Mouse (Mus musculus) kidney, postnatal 14 days (tissue): ENCODE data around the gene Nlrx1.

Experiments used
- DNase-seq: peaks from one replicate; pipeline ENCODE4 v3.0.0; 2022; ENCODE audit warnings: mixed read lengths

Gene Nlrx1

DNA sequence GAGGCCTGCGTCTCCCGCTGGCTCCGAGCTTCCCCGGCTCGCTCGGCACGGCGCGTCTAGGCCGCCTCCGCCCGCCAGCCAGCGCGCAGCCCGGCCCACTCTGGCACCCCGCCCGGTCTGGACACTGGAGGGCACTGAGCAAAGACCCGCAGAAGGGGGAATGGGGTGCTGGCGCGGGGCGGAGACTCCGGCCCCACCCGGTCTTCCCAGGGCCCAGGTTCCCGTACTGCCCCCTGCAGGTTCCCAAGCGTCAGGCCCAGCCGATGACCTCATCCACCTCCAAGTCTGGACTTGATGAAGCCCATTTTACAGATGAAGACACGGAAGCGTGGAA is 405 bp downstream of the Nlrx1 start:
- peak; percentile 94 for DNase-seq

DNA sequence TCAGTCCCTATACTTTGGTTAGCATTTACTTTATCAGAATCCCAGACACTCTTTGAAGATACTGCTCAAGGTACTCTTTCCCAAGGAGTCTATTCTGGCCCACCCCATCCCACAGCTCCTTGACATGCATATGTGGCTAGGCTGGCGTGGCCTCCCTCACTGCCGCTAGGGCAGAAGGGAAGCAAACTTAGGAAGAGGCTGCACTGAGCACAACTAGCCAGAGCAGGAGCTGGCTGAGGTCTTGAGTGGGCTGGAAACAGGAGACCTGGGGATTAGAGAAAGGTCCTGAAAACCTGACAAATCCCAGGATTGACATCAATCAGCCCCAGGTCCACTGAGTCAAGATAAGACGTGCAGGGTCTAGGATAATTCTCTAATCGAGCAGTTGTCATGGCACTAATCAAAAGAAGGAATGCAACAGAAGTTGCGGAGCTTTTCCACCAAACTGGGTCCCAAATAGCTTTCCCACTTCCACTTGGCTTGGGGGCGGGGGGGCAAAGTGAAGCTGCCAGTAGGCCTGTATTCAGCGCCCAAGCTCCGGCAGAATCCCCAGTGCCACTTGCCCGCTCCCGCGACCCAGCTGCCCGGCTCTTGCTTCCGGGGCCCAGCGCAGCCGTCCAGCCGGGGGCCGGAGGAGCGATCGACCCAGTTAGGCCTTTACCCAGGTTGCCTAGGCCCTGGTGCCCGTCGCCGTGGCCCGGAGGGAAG is 926 bp downstream of the Nlrx1 start:
- peak; percentile 45 for DNase-seq

DNA sequence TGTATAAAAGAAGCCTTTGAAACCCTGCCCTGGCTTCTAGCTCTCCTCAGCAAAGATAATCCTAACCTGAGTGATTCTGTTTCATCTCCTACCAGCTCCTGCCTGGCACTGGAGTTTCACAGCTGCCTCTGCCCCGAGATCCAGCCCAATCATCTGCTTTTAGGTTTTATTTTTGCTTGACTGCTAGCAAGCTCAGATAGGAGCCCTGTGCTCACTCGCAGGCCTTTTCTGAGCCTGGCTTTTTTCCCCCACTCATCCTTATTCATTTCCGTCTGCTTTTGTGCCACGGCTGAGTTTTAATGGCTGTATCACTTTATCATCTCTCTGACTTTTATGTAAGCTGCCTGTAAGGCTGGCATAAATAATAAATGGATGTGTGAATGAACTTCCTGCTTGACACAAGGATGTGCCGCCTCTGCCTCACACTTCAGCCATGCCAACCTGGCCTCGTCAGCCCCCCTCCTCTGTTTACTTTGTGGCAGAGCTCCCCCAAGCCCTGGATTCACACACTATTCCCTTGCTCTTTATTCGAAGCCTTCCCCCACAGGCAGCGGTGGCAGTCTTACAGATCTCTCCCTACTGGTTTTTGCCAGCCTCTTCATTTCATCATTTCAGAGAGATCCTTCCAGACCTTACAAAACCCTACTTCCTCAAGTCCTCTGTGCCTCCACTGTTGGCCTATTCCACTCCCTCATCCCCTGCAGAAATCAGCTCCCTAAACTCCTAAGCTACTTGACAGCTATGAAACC is 1.7 kb downstream of the Nlrx1 start:
- DNase-seq: no peak

DNA sequence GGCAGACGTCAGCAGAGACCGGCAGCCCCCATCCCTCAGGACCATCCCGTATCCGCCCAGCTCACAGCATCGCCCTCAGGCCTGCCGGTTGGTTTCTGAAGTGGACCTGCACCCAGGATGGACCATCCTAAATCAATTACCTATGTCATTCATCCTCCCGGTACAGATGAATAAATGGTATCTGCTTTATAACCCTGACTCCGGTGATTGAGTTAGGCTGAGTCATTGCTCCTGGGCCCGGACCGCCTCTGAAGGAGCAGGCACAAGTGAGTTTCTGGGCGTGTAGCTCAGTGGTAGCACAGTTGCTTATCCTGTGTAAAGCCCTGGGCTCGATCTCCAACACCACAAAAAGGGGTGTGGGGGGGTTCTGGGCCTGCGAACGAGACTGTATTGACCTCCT is 7.0 kb downstream of the Nlrx1 start:
- DNase-seq: no peak

DNA sequence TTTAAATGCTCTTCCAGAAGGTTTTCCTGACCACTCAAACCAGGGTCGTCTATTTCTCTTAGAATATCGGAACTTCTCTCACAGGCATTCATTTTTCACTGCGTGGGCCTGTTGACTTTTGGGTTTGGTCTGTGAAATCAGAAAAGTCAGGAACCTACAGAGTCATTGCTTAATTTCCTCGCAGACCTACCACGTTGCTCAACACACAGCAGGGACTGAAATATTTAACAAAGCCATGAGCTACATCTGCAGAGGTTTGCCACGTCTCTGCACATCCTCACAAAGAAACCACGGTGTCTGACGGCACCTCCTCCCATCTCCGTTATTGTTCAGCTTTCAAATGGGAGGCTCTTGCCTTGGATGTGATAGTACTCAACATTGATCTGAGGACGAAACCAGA is 9.4 kb downstream of the Nlrx1 start:
- DNase-seq: no peak

DNA sequence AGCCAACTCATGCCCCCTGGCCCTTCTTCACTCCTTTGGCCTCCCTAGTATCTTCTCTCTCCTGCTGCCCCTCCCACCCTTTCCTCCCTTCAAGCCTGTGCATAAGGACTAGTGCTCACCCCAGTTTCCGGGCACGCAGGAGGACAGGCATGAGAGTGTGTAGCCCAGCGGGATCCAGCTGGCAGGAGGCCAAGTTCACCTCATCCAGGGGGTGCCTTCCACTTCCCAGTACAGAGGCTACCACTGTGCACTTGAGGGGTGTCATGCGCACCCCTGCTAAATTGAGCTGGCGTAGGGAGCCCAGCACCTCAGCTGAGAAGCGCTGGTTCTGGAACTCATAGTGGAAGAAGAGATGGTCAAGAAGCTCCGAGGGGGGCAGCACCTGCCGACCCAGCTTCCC is 12.2 kb downstream of the Nlrx1 start:
- DNase-seq: no peak

DNA sequence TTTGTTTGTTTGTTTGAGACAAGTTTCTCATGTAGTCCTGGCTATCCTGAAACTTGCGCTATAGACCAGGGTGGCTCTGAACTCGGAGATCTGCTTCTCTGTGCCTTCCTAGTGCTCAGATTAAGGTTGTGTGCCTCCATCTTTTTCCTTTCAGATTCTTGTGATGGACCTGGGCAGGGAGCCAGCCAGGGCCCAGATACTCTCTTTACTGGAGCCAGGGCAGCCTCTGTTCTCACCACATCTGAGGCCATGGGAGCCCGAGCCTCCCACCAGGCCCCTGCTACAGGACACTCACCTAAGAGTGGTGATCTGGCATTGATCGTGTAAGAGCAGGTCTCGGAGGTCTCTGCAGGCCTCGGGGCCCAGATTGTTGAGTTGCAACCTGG is 13.3 kb downstream of the Nlrx1 start:
- no peak for DNase-seq

DNA sequence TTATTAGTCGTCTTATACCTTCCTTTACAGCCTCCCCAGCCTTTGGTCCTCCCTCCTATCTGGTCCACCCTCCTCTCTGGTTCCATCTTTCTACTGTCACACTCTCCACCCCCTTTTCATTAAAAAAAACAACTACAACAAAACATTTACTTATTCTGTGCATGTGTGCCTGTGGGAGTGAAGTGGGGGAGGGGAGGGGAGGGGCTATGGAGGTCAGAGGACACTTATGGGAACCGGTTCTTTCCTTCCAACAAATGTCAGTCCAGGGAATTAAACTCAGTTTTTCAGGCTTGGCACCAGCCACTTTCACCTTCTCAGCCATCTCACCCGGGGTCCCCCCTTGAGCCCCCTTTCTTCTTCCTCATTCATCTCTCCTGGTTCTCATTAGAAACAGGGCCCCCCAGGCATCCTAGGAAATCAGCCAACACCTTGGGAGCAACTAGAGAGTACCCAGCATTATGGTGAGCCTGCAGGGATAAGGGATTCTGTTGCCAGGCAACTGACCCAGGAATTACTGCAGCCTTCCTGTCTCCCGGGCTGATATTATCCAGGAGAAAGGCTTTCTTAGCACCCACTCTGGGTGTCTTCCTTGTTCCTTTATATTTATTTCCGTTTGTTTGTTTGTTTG is 13.8 kb downstream of the Nlrx1 start:
- no peak for DNase-seq

DNA sequence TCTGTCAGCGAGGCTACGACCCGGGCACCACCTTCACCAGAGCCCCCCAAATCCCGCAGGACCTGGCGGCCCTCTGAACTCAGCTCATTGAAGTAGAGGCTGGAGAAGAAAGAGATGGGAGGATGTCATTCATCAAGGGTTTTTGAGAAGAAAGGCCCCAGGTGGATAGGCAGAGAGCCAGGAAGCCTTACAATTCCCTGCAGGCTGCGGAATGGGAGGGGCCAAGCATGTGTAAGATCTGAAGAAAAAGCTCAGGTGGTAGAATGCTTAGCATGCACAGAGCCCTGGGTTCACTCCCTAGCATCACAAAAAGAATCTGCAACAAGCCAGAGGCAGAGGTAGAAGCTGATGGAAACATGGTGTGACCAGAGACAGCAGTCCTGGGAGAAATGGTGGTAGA is 15.0 kb downstream of the Nlrx1 start:
- no peak for DNase-seq

DNA sequence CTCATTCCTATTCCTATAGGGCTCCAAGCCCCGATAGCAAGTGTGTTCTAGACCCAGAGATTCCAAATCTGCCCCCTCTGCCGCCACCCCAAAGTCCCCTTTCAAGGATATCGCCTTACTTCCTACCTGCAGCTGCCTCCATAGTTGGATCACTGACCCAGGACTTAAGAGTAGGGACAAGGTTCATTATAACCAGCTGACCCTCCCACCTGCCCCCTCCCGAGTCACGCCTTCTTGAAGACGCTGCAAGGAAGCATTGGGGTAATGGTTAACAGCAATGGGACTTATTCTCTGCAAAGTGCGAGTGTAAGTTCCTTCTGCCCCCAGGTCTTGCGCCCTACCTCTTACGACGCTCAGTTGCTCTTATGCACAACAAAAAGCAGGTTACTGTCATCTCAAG is 17.1 kb downstream of the Nlrx1 start, which contains the start of gene Pdzd3:
Gene Pdzd3 (minus strand): TSS at position 158 of the 400 bp plus-strand sequence.
- DNase-seq: peak; percentile 81

DNA sequence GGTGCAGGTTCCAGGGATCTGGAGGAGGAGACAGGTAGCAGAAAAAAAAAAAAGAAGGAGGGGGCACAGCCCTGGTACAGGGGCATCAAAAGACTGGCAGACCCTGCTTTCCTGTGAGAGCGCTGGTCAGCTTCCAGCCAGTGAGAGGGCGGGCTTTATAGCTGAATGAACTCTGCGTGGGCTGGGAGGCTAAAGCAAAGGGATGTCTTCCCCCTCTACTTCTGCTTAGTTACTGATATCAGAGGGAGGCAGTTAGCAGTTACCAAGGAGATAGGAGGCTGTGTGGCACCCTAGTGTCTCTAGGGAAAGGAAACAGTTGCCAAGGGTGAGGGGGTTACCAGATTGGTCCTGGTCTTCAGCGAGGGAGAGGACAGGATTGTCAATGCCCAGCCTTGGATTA is 18.0 kb downstream of the Nlrx1 start:
- no peak for DNase-seq

DNA sequence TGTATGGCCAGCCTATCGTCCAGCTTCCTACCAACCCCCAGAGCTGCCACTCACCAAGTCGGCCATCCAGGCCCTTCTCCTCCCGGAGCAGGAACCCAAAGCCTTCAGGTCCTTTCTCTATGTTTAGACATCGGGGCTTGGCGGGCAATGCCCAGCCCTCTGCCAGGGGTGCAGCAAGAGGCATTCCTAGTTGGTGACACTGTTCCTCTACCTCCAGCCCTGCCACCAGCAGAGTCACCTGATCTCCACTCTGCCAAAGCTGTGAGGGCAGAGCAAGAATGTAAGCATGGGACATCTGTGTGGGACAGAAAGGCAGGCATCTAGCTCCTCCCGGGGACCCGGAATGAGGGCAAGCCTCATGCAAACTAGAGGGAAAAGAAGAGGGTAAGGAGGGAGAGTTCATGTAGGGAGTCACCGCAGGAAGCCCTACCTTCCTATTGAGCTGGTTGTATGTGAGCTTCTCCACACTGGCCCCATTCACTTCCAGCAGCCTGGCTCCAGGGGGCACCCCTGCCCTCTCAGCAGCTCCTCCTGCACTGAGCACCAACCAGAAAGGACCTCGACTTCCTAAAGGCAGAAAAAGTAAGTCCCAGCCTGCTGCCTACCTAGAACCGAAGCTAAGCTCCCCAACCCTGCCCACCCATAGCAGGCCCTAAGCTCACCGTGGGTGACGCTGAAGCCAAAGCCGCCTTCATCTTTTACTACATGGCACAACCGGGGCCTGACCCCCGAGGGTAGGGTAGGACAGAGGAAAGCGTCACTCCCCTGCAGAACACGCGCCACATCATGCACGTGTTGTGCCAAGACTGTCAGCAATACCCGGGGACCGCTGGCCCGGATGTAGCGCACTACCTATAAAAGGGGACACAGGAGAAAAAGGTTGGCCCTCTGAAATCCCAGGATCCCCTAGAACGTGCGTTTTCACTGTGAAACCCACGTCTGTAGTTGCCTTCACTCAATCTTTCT is 18.9 kb downstream of the Nlrx1 start:
- peak; percentile 85 for DNase-seq

DNA sequence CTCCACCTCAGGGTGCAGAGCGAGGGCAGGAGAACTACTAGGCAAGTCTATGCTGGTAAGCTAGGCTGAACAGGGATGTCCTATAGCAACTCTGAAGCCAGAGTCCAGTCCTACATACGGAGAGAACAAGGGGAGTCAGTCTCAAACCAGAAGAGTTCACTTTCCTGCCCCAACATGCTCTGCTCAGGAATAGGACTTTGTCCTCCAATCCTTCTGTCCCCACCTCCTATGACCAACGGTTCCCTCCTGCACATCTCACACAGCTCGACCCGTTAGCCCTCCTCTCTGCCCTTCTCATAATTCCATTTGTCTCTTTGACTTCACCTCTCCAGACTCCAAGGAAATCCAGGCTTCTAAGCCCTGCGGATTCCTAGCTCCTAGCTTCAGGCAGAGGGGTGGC is 20.5 kb downstream of the Nlrx1 start:
- DNase-seq: no peak

DNA sequence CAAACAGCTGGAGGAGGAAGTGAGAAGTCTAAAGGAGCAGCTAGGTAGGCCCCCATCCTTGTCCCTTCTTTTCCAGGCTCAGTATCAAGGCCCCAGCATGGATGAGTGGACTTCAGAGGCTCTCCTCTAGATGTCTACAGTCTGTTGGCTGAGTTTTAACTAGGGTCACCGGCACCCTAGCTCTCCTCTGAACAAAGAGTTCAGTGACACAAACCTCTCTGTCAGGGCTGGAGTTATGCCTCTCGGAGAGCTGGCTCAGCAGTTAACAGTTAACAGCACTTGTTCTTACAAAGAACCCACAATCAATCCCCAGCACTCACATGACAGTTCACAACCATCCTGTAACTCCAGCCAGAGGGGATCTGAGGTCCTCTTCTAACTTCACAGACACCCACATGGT is 24.8 kb downstream of the Nlrx1 start:
- DNase-seq: peak; percentile 38

DNA sequence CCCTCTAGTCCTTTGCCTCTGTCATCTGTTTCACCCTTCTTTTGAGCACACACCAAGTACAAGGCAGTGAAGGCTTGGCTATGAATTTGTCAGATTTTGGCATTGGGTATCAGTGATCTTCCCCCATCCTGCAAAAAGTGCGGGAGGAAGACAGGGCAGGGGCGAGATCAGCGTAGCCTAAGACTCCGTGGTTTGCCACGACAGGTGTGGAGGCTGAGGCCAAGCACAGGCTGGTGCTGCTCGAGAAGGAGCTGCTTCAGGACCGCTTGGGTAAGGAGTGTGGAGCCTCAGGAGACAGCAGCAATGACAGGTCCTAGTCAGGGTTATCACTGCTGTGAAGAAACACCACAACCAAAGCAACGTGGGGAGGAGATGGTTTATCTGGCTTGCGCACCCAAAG is 27.0 kb downstream of the Nlrx1 start:
- DNase-seq: no peak

DNA sequence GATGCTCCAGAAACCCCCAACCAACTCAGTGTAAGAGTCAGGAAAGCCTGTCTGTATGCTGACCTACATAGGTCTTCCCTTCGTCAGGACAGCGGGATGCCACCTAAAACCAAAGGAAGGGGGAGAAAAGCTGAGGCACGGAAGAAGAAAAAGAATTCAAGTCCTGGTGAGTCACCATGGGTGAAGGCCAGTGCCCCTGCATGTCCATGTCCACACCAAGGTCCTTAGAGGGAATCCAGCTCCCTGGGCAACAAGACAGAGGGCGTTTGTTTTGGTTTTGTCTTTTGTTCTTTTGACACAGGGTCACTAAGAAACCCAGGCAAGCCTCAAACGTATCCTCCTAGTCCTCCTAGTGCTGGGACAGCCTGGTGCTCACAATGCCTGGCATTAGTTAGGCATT is 27.5 kb downstream of the Nlrx1 start:
- no peak for DNase-seq

DNA sequence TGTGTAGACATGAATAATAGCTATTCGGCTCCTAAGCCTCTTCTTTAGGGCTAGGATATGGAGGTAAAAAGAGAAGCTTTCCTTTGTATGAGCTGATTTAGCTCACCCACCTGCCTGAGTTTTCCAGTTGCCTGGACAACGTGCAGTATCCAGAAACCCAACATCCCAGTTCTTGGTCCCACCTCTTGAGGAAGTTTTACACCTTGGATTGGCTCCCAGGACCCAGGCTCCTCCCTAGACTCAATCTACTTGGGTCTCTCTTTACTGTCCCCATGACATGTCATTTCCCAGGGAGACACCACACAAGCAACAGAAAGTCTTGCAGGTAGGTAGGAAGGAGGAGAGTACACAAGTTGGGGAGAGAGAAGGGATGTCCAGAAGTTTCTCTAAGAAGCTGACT is 28.0 kb downstream of the Nlrx1 start, which contains the start of gene Ccdc153:
Gene Ccdc153 (plus strand): TSS at position 278 of the 400 bp plus-strand sequence.
- DNase-seq: no peak

DNA sequence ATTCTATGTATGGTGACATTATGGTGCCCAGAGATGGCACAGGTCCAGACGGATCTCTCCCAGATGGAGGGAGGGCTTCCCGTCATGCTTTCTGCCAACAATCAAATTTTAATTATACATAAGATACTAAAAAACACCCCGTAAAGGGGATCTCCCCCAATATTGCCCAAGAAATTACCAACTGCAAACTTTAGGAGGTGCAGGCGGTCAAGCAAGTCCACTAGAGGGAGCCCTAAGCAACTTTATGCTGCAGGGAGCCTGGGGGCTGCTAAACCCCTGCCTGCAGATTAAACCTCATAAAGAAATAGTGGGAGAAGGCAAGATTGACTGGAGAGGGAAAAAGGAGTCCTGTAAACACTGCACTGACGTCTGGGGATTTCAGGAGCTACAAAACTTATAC is 29.0 kb downstream of the Nlrx1 start:
- DNase-seq: peak; percentile 62

DNA sequence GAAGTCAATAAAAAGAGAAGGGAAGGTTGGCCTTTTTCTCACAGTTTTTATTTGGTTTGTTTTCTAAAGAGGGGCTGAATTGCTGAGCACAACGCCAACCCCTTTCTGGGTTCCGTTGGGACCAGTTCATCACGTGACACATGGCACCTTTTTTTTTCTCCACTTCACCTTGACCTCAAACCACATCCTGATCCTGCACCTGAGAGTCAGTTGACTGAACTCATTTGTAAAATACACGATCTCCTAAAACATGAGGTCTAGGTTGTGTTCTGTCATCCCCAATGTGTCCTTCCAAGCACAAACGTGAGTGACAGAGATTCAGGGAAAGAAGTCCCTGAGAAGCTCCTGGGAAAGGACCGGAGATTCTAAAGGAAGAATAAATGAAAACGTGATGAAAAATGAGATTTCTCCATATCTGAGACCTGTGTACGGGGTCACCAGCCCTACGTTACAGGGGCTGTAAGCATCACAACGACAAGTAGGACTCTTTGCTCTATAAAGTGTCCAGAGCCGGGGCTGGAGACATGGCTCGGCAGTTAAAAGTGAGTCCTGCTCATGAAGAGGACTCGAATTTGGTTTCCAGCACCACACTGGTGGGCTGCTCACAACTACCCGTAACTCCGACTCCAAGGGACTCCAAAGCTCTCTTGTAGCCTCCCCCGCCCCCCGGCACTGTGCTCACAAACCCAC is 29.8 kb downstream of the Nlrx1 start:
- DNase-seq: no peak

DNA sequence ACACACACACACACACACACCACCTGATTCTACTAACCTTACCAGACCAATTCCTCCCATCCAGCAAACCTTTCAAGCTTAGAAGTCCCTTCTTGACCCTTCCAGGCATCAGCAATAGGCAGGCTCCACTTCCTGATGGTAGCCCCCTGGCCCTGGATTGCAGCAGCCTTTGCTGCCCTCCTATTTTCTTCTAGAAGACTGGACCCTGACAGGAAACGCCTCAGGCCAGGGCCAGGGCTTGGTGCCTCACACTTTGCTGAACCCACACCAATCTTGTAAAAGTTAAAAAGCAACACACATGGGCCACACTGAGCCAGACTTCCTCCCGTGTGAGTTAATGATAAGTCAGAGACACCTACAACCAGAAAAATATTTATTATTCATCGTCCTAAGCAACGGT is 31.3 kb downstream of the Nlrx1 start:
- DNase-seq: no peak

DNA sequence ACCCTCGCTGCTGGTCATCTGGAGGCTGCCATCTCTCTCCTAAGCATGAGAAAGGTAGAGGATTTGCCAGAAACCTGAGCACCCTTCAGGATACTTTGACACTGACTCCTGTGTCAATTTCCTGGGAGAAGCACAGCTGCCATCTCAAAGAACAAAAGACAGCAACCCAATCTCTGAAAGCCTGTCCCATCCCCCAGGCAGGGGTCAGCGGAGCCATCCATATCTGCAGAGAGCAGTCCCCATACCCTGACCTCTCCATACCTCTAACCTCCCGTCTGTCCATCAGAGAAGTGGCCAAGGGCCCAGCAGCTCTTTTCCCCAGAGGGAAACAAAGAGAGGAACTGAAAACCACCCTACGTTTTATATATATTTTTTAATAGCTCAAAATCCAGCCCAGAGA is 31.8 kb downstream of the Nlrx1 start:
- DNase-seq: no peak
